In the genomic region with DNA sequence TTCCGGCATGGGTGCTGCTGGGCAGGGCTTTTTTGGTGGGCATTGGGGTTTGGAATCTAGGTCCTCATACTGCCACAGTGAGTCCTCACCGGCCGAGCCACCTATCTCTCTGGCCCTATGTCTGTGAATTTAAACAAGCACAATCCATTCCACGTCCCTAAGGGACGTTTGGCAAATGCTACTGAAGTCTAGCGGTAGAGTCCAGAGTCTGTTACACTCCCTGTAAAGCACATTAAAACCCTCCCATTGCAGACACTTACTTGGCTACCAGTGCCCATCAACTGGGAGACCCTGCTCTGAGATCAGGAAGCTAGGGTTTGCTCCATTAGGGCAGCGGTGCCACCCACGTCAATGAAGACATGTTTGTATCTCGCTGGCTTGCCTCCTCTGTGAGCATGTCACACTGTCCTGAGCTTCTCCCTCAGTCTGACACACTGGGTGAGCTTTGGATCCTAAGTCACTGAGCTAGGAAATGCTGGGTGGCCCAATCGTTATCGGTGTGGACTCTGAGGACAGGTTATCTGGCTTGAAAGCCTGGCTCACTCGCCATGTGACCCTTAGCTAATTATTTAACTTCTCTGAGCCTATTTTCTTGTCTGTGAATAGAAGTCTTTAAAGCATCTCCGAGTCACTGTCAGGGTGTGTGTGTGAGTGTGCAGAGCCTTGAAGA, we compare ENCODE assay signal across 39 mouse cellular contexts. TPM values are rescaled to one million over a fixed set of nuclear protein-coding genes. Genes with fewer than 3 reads are reported as not detected.
DNase-seq lines count a peak whose midpoint lies in the region; ATAC-seq and TF ChIP-seq lines count a peak whose summit lies in the region.
"Had no signal": no experiment of that assay in that cellular context is flagged by ENCODE, and none has a peak within 500 bp of the region (broad histone marks: within the 10 kb centered on the region; RNA-seq: fewer than 3 reads in every experiment).

No protein-coding gene starts in this region.

- TF ChIP-seq CTCF in liver, adult 2 months (IDR thresholded peaks at IDR 0.05; ENCODE audit: low read depth, low read length) = no peak
- no peak for TF ChIP-seq CTCF in small intestine, adult 2 months (IDR thresholded peaks at IDR 0.05; ENCODE audit: extremely low read depth, insufficient read length, insufficient replicate concordance, low read depth, low read length)

- WGBS in liver, adult 2 months = 34% methylated on average over 13 of the region's 13 CpGs
- 82% methylated on average over 13 of the region's 13 CpGs for WGBS in liver, embryonic 11.5 days
- WGBS in intestine, embryonic 15.5 days = 84% methylated on average over 13 of the region's 13 CpGs
- 69% methylated on average over 13 of the region's 13 CpGs for WGBS in liver, embryonic 13.5 days (ENCODE audit: insufficient replicate concordance)
- WGBS in small intestine, adult 2 months = 64% methylated on average over 13 of the region's 13 CpGs
- 89% methylated on average over 13 of the region's 13 CpGs for WGBS in midbrain, embryonic 16.5 days

- no peak for TF ChIP-seq POLR2A in liver, adult 2 months (IDR thresholded peaks at IDR 0.05; ENCODE audit: extremely low read depth, insufficient read depth, low read length)
- no peak for TF ChIP-seq POLR2A in small intestine, adult 2 months (IDR thresholded peaks at IDR 0.05; ENCODE audit: low read depth, low read length)

- H3K4me1 ChIP-seq in liver, adult 2 months (ENCODE audit: control insufficient read depth, insufficient read depth, low read length) = 0 out of 2 replicates have a peak, but pooled peaks cover 2% of the 10 kb centered on the region
- H3K4me1 ChIP-seq in liver, embryonic 11.5 days (replicated peaks; ENCODE audit: control insufficient read depth, insufficient read depth, low read length) = no peaks in the 10 kb centered on the region
- H3K4me1 ChIP-seq in intestine, embryonic 15.5 days (replicated peaks) = no peaks in the 10 kb centered on the region
- peaks cover 3% of the 10 kb centered on the region for H3K4me1 ChIP-seq in liver, embryonic 13.5 days (replicated peaks)
- H3K4me1 ChIP-seq in small intestine, adult 2 months (ENCODE audit: control insufficient read depth, insufficient read depth, insufficient read length, low read length) = no peaks in the 10 kb centered on the region; the same call in 1 of the 2 replicates
- H3K4me1 ChIP-seq in midbrain, embryonic 16.5 days (ENCODE audit: control insufficient read depth, insufficient read depth, low read length) = no peaks in the 10 kb centered on the region
- H3K4me1 ChIP-seq: embryonic facial prominence, embryonic 13.5 days; forebrain, embryonic 10.5 days; forebrain, embryonic 15.5 days; kidney, embryonic 15.5 days; limb, embryonic 12.5 days; midbrain, embryonic 13.5 days had no signal

- peak overlapping the region; percentile 9 for H3K4me3 ChIP-seq in liver, adult 2 months (ENCODE audit: insufficient read depth, low read depth, low read length)
- H3K4me3 ChIP-seq in liver, embryonic 11.5 days (ENCODE audit: low read depth, low read length) = no peak overlapping the region
- no peak overlapping the region for H3K4me3 ChIP-seq in intestine, embryonic 15.5 days (replicated peaks)
- no peak overlapping the region for H3K4me3 ChIP-seq in liver, embryonic 13.5 days (replicated peaks)
- peak overlapping the region; percentile 23; the same call in 1 of the 2 replicates for H3K4me3 ChIP-seq in small intestine, adult 2 months (ENCODE audit: low read depth, low read length)
- H3K4me3 ChIP-seq in midbrain, embryonic 16.5 days (ENCODE audit: low read depth, low read length) = no peak overlapping the region
- H3K4me3 ChIP-seq: embryonic facial prominence, embryonic 13.5 days; forebrain, embryonic 10.5 days; forebrain, embryonic 15.5 days; kidney, embryonic 15.5 days; left cerebral cortex, adult 2 months; limb, embryonic 12.5 days; midbrain, embryonic 13.5 days had no signal

- peak overlapping the region; percentile 53 for H3K27ac ChIP-seq in liver, adult 2 months (replicated peaks; ENCODE audit: insufficient read depth, low read depth, low read length)
- no peak overlapping the region for H3K27ac ChIP-seq in liver, embryonic 11.5 days (ENCODE audit: low read depth, low read length)
- no peak overlapping the region for H3K27ac ChIP-seq in intestine, embryonic 15.5 days
- H3K27ac ChIP-seq in liver, embryonic 13.5 days = peak overlapping the region; percentile 53
- H3K27ac ChIP-seq in small intestine, adult 2 months (ENCODE audit: insufficient read depth, low read depth, low read length) = peak overlapping the region; percentile 73
- H3K27ac ChIP-seq in midbrain, embryonic 16.5 days (ENCODE audit: low read length) = no peak overlapping the region
- H3K27ac ChIP-seq: embryonic facial prominence, embryonic 13.5 days; forebrain, embryonic 10.5 days; forebrain, embryonic 15.5 days; hindbrain, postnatal 0 days; kidney, embryonic 15.5 days; left cerebral cortex, adult 2 months; limb, embryonic 12.5 days; macrophage; midbrain, embryonic 13.5 days had no signal

- no peaks in the 10 kb centered on the region for H3K9me3 ChIP-seq in liver, embryonic 11.5 days (ENCODE audit: control insufficient read depth, low read length)
- no peaks in the 10 kb centered on the region for H3K9me3 ChIP-seq in intestine, embryonic 15.5 days
- H3K9me3 ChIP-seq in liver, embryonic 13.5 days (replicated peaks) = no peaks in the 10 kb centered on the region
- no peaks in the 10 kb centered on the region for H3K9me3 ChIP-seq in midbrain, embryonic 16.5 days (replicated peaks; ENCODE audit: control insufficient read depth, low read length, poor library complexity, severe bottlenecking)
- H3K9me3 ChIP-seq: embryonic facial prominence, embryonic 13.5 days; forebrain, embryonic 15.5 days; kidney, embryonic 15.5 days; limb, embryonic 12.5 days; midbrain, embryonic 13.5 days had no signal

- H3K9ac ChIP-seq in liver, adult 2 months (ENCODE audit: low read depth, low read length) = peak overlapping the region; percentile 57
- no peak overlapping the region for H3K9ac ChIP-seq in liver, embryonic 11.5 days (ENCODE audit: low read depth, low read length)
- no peak overlapping the region for H3K9ac ChIP-seq in intestine, embryonic 15.5 days
- H3K9ac ChIP-seq in liver, embryonic 13.5 days = no peak overlapping the region
- H3K9ac ChIP-seq in midbrain, embryonic 16.5 days (ENCODE audit: low read depth, low read length) = no peak overlapping the region
- H3K9ac ChIP-seq: embryonic facial prominence, embryonic 13.5 days; forebrain, embryonic 15.5 days; kidney, embryonic 15.5 days; limb, embryonic 12.5 days; midbrain, embryonic 13.5 days had no signal

- H3K27me3 ChIP-seq in liver, adult 2 months (ENCODE audit: control insufficient read depth, insufficient read depth, low read length) = no peaks in the 10 kb centered on the region
- H3K27me3 ChIP-seq in liver, embryonic 11.5 days (replicated peaks; ENCODE audit: control insufficient read depth, insufficient read depth, low read length) = no peaks in the 10 kb centered on the region
- H3K27me3 ChIP-seq in intestine, embryonic 15.5 days (replicated peaks) = no peaks in the 10 kb centered on the region
- no peaks in the 10 kb centered on the region for H3K27me3 ChIP-seq in liver, embryonic 13.5 days
- H3K27me3 ChIP-seq in small intestine, adult 2 months (ENCODE audit: control insufficient read depth, insufficient read depth, low read length) = no peaks in the 10 kb centered on the region
- no peaks in the 10 kb centered on the region for H3K27me3 ChIP-seq in midbrain, embryonic 16.5 days (ENCODE audit: control insufficient read depth, insufficient read depth, low read depth, low read length)
- H3K27me3 ChIP-seq: embryonic facial prominence, embryonic 13.5 days; forebrain, embryonic 15.5 days; kidney, embryonic 15.5 days; limb, embryonic 12.5 days; midbrain, embryonic 13.5 days; Patski had no signal

- DNase-seq in liver, adult 2 months (ENCODE audit: extremely low read depth, low read depth, low spot score) = peak; percentile 97
- DNase-seq in liver, embryonic 11.5 days (ENCODE audit: low spot score) = no peak
- DNase-seq in liver, embryonic 13.5 days = no peak
- DNase-seq: adrenal gland, postnatal 25 days; cerebellum, adult 18-20 months; cerebellum, postnatal 10 days; gastrocnemius, postnatal 25 days; heart, postnatal 14 days; kidney, adult 18-20 months; kidney, postnatal 25 days; lung, adult 2 months; lung, postnatal 10 days; right cerebral cortex, postnatal 25 days had no signal

- no peak for ATAC-seq in liver, embryonic 11.5 days (replicated peaks; ENCODE audit: low FRiP score)
- peak; percentile 67; the same call in 1 of the 2 replicates for ATAC-seq in intestine, embryonic 15.5 days
- peak; percentile 74 for ATAC-seq in liver, embryonic 13.5 days (ENCODE audit: low read depth)
- ATAC-seq in cerebellum, adult (ENCODE audit: insufficient number of reproducible peaks, low FRiP score, low TSS enrichment) = no peak
- no peak for ATAC-seq in midbrain, embryonic 16.5 days
- ATAC-seq: forebrain, embryonic 15.5 days; hindbrain, postnatal 0 days; midbrain, embryonic 13.5 days; Patski had no signal

- no peak overlapping the region for H3K4me2 ChIP-seq in liver, embryonic 11.5 days
- H3K4me2 ChIP-seq in intestine, embryonic 15.5 days (replicated peaks) = no peak overlapping the region
- H3K4me2 ChIP-seq in liver, embryonic 13.5 days = 0 out of 2 replicates have a peak overlapping the region, but pooled peaks have one; percentile 4
- no peak overlapping the region for H3K4me2 ChIP-seq in midbrain, embryonic 16.5 days (ENCODE audit: low read length)
- H3K4me2 ChIP-seq: embryonic facial prominence, embryonic 13.5 days; forebrain, embryonic 15.5 days; kidney, embryonic 15.5 days; limb, embryonic 12.5 days; midbrain, embryonic 13.5 days had no signal

- no peaks in the 10 kb centered on the region for H3K79me2 ChIP-seq in liver, adult 2 months (ENCODE audit: control insufficient read depth, insufficient read depth, low read length)

- H3K36me3 ChIP-seq in liver, adult 2 months (ENCODE audit: control insufficient read depth, insufficient read depth, low read length) = no peaks in the 10 kb centered on the region
- no peaks in the 10 kb centered on the region for H3K36me3 ChIP-seq in liver, embryonic 11.5 days (ENCODE audit: control insufficient read depth, insufficient read depth, low read length)
- no peaks in the 10 kb centered on the region for H3K36me3 ChIP-seq in intestine, embryonic 15.5 days
- H3K36me3 ChIP-seq in liver, embryonic 13.5 days = no peaks in the 10 kb centered on the region
- no peaks in the 10 kb centered on the region for H3K36me3 ChIP-seq in small intestine, adult 2 months (ENCODE audit: control insufficient read depth, insufficient read depth, low read length)
- no peaks in the 10 kb centered on the region for H3K36me3 ChIP-seq in midbrain, embryonic 16.5 days (ENCODE audit: control insufficient read depth, insufficient read depth, low read length)
- H3K36me3 ChIP-seq: embryonic facial prominence, embryonic 13.5 days; forebrain, embryonic 10.5 days; forebrain, embryonic 15.5 days; kidney, embryonic 15.5 days; limb, embryonic 12.5 days; midbrain, embryonic 13.5 days had no signal

RNA-seq across cellular contexts. Expression of gene Wdr63, which starts 16.8 kb away (rescaled TPM):
- 0.07 and 0.18 TPM in 2 replicates for total RNA-seq in liver, adult 2 months (2014; rRNA removed)
- polyA plus RNA-seq in liver, adult 2 months (2012; rRNA removed) = 0.09 and 0.17 TPM in 2 replicates
- 0.99 and 1.6 TPM in 2 replicates for polyA plus RNA-seq in liver, embryonic 11.5 days (2014; fragmentation: Nextera tagmentation; extraction: Ambion mirVana)
- polyA plus RNA-seq in intestine, embryonic 15.5 days (2015; fragmentation: Nextera tagmentation; extraction: Ambion mirVana) = 0.38 TPM in 1 of 2 replicates, not detected in the other
- 0.15 and 0.35 TPM in 2 replicates for polyA plus RNA-seq in liver, embryonic 13.5 days (2015; fragmentation: Nextera tagmentation; extraction: Ambion mirVana)
- 0.20 TPM in 1 of 2 replicates, not detected in the other for polyA plus RNA-seq in small intestine, adult 2 months (2012; rRNA removed)
- 1.1 and 2.1 TPM in 2 replicates for polyA plus RNA-seq in midbrain, embryonic 16.5 days (2015; fragmentation: Nextera tagmentation; extraction: Ambion mirVana)
- total RNA-seq: adrenal gland, postnatal 25 days; common myeloid progenitor, adult 5-6 weeks; gastrocnemius, adult 18-20 months; gastrocnemius, postnatal 25 days; megakaryocyte-erythroid progenitor cell, adult 5-6 weeks; MEL; neutrophil, adult 5-6 weeks had no signal
- polyA plus RNA-seq: forebrain, embryonic 10.5 days; frontal cortex, adult 2 months; heart, embryonic 14.5 days; limb, embryonic 12.5 days; neural tube, embryonic 11.5 days; spleen, adult 2 months had no signal

RNA-seq across cellular contexts. Expression of gene Mcoln3, which starts 26.1 kb away (rescaled TPM):
- total RNA-seq in liver, adult 2 months (2014; rRNA removed) = not detected in 2 replicates
- polyA plus RNA-seq in liver, adult 2 months (2012; rRNA removed) = not detected in 2 replicates
- polyA plus RNA-seq in liver, embryonic 11.5 days (2014; fragmentation: Nextera tagmentation; extraction: Ambion mirVana) = 1.9 and 2.0 TPM in 2 replicates
- 30.5 and 38.5 TPM in 2 replicates for polyA plus RNA-seq in intestine, embryonic 15.5 days (2015; fragmentation: Nextera tagmentation; extraction: Ambion mirVana)
- 0.13 and 0.19 TPM in 2 replicates for polyA plus RNA-seq in liver, embryonic 13.5 days (2015; fragmentation: Nextera tagmentation; extraction: Ambion mirVana)
- polyA plus RNA-seq in small intestine, adult 2 months (2012; rRNA removed) = 0.25 TPM in 2 replicates
- 0.31 and 0.35 TPM in 2 replicates for polyA plus RNA-seq in midbrain, embryonic 16.5 days (2015; fragmentation: Nextera tagmentation; extraction: Ambion mirVana)
- total RNA-seq: adrenal gland, postnatal 25 days; gastrocnemius, adult 18-20 months; gastrocnemius, postnatal 25 days; hindbrain, postnatal 0 days; layer of hippocampus, adult 18-20 months; left cerebral cortex, adult 2 months; left cerebral cortex, postnatal 25 days; MEL had no signal
- polyA plus RNA-seq: frontal cortex, adult 2 months had no signal

RNA-seq across cellular contexts. Expression of gene Mcoln2, which starts 58.5 kb away (rescaled TPM):
- total RNA-seq in liver, adult 2 months (2014; rRNA removed) = 0.34 and 0.55 TPM in 2 replicates
- polyA plus RNA-seq in liver, adult 2 months (2012; rRNA removed) = 0.04 and 0.15 TPM in 2 replicates
- 3.5 and 4.6 TPM in 2 replicates for polyA plus RNA-seq in liver, embryonic 11.5 days (2014; fragmentation: Nextera tagmentation; extraction: Ambion mirVana)
- polyA plus RNA-seq in intestine, embryonic 15.5 days (2015; fragmentation: Nextera tagmentation; extraction: Ambion mirVana) = 7.9 and 8.3 TPM in 2 replicates
- 6.7 and 7.5 TPM in 2 replicates for polyA plus RNA-seq in liver, embryonic 13.5 days (2015; fragmentation: Nextera tagmentation; extraction: Ambion mirVana)
- 2.6 and 5.1 TPM in 2 replicates for polyA plus RNA-seq in small intestine, adult 2 months (2012; rRNA removed)
- 0.18 TPM in 1 of 2 replicates, not detected in the other for polyA plus RNA-seq in midbrain, embryonic 16.5 days (2015; fragmentation: Nextera tagmentation; extraction: Ambion mirVana)
- total RNA-seq: adrenal gland, postnatal 25 days; gastrocnemius, adult 18-20 months; hindbrain, postnatal 0 days; layer of hippocampus, adult 18-20 months; layer of hippocampus, postnatal 14 days; left cerebral cortex, adult 2 months; left cerebral cortex, postnatal 25 days had no signal
- polyA plus RNA-seq: forebrain, embryonic 15.5 days; frontal cortex, adult 2 months had no signal

Comparison
In these comparisons a context has a peak if more than half of its experiments do, and no peak if none do; other contexts are left out.
1. H3K27ac ChIP-seq: peak in liver, adult 2 months (single experiment), liver, embryonic 13.5 days (single experiment) and small intestine, adult 2 months (single experiment); none in liver, embryonic 11.5 days (single experiment), intestine, embryonic 15.5 days (single experiment) and midbrain, embryonic 16.5 days (single experiment).
2. H3K4me3 ChIP-seq: peak in liver, adult 2 months (single experiment) and small intestine, adult 2 months (single experiment); none in liver, embryonic 11.5 days (single experiment), intestine, embryonic 15.5 days (single experiment), liver, embryonic 13.5 days (single experiment) and midbrain, embryonic 16.5 days (single experiment).
3. ATAC-seq: peak in intestine, embryonic 15.5 days (single experiment) and liver, embryonic 13.5 days (single experiment); none in liver, embryonic 11.5 days (single experiment), cerebellum, adult (single experiment) and midbrain, embryonic 16.5 days (single experiment).
4. RNA of gene Mcoln3, which starts 26.1 kb away (polyA plus RNA-seq): 30.5 to 38.5 TPM in intestine, embryonic 15.5 days; 1.9 to 2.0 TPM in liver, embryonic 11.5 days, 0.31 to 0.35 TPM in midbrain, embryonic 16.5 days, 0.25 TPM in small intestine, adult 2 months, 0.13 to 0.19 TPM in liver, embryonic 13.5 days and not detected in liver, adult 2 months; every median in the first group is over 10 times any median in the second.